Mouse (Mus musculus) megakaryocyte, embryonic 14.5 days (primary cell): ENCODE results near the gene Crygc. TPM values are rescaled to one million over a fixed set of nuclear protein-coding genes. Genes with fewer than 3 reads are reported as not detected.
"Not testable (repeated sequence)": the region's sequence is repeated elsewhere in the genome, so short reads cannot be mapped to it uniquely, and the experiment has no call there.

Experiments
- H3K27me3 ChIP-seq: replicated peaks from 2 replicates; pipeline ENCODE3; 2012; ENCODE audit warnings: inconsistent platforms
- H3K36me3 ChIP-seq: replicated peaks from 2 replicates; pipeline ENCODE3; 2012; ENCODE audit warnings: low read length, inconsistent platforms, mixed read lengths
- H3K4me1 ChIP-seq: 2 replicates; pipeline ENCODE4 v1.6.1; 2012; ENCODE audit warnings: inconsistent platforms
- H3K4me3 ChIP-seq: replicated peaks from 2 replicates; pipeline ENCODE3; 2012; ENCODE audit warnings: moderate library complexity, mild to moderate bottlenecking, inconsistent platforms
- H3K9me3 ChIP-seq: 2 replicates; pipeline ENCODE4 v1.6.1; 2012; ENCODE audit warnings: inconsistent platforms
- FLI1 ChIP-seq: IDR thresholded peaks from 2 replicates; pipeline ENCODE4 v1.6.1; 2012; ENCODE audit warnings: low read length, inconsistent platforms, mixed read lengths
- GATA1 ChIP-seq: IDR thresholded peaks from 3 replicates; pipeline ENCODE4 v1.6.1; 2012; ENCODE audit warnings: mixed read lengths, low read length, inconsistent platforms, borderline replicate concordance
- polyA plus RNA-seq: library from polyadenylated mRNA; stranded (reverse); fragments of >175 nt; gene quantifications from 2 replicates; pipeline ENCODE4 v1.2.3, GENCODE M21; 2012; ENCODE audit warnings: low replicate concordance; ENCODE audit not compliant: insufficient read depth

Gene Crygc
- polyA plus RNA-seq, 1 experiment = not detected

GRCm38 (mm10) chr1:65063352-65063751, 10.1 kb downstream of the Crygc start, which contains the start of gene Crygd:
TSS of gene Crygd (minus strand) at chr1:65063452.
- no peaks in the 10 kb centered on the region for H3K36me3 ChIP-seq
- no peaks in the 10 kb centered on the region for H3K4me1 ChIP-seq
- peaks cover 4% of the 10 kb centered on the region for H3K9me3 ChIP-seq
- TF ChIP-seq GATA1 = no peak
- TF ChIP-seq FLI1 = no peak
- H3K27me3 ChIP-seq = no peaks in the 10 kb centered on the region
- no peak within 1 kb of the TSS for H3K4me3 ChIP-seq

GRCm38 (mm10) chr1:65052140-65052539, 21.3 kb downstream of the Crygc start:
- H3K4me3 ChIP-seq = no peak overlapping the region
- no peaks in the 10 kb centered on the region for H3K36me3 ChIP-seq
- peaks cover 3% of the 10 kb centered on the region for H3K27me3 ChIP-seq
- peaks cover 5% of the 10 kb centered on the region; the same call in 1 of the 2 replicates for H3K9me3 ChIP-seq
- TF ChIP-seq GATA1 = no peak
- no peak for TF ChIP-seq FLI1
- peaks cover 9% of the 10 kb centered on the region for H3K4me1 ChIP-seq

- Histone ChIP-seq H3K9me3 (peaks cover 5% of the 10 kb centered on the region; the same call in 1 of the 2 replicates), H3K4me3 (no peak overlapping the region), H3K36me3 (no peaks in the 10 kb centered on the region), H3K27me3 (peaks cover 3% of the 10 kb centered on the region), H3K4me1 (peaks cover 9% of the 10 kb centered on the region)
- TF ChIP-seq FLI1 (no peak), GATA1 (no peak)
These were observed 21.8 kb downstream of the Crygc start for GRCm38 (mm10) chr1:65051696-65052095.

GRCm38 (mm10) chr1:65050952-65051351, 22.5 kb downstream of the Crygc start, which contains the start of gene Cryge:
TSS of gene Cryge (minus strand) at chr1:65051149.
- not testable (repeated sequence) for H3K36me3 ChIP-seq, H3K4me3 ChIP-seq, H3K4me1 ChIP-seq, H3K27me3 ChIP-seq, H3K9me3 ChIP-seq

GRCm38 (mm10) chr1:65048781-65049180, 24.7 kb downstream of the Crygc start:
- Histone ChIP-seq H3K27me3 (peaks cover 7% of the 10 kb centered on the region), H3K4me3 (no peak overlapping the region), H3K36me3 (no peaks in the 10 kb centered on the region), H3K4me1 (peaks cover 9% of the 10 kb centered on the region), H3K9me3 (no peaks in the 10 kb centered on the region)
- TF ChIP-seq GATA1 = no peak
- no peak for TF ChIP-seq FLI1

GRCm38 (mm10) chr1:65046401-65047109, 26.9 kb downstream of the Crygc start:
- Histone ChIP-seq H3K4me1 (peaks cover 9% of the 10 kb centered on the region), H3K4me3 (no peak overlapping the region), H3K36me3 (no peaks in the 10 kb centered on the region), H3K9me3 (no peaks in the 10 kb centered on the region), H3K27me3 (peaks cover 7% of the 10 kb centered on the region)
- TF ChIP-seq GATA1 (no peak), FLI1 (no peak)

GRCm38 (mm10) chr1:65043433-65043832, 30.1 kb downstream of the Crygc start:
- H3K9me3 ChIP-seq = no peaks in the 10 kb centered on the region
- no peaks in the 10 kb centered on the region for H3K36me3 ChIP-seq
- TF ChIP-seq FLI1 (no peak), GATA1 (no peak)

GRCm38 (mm10) chr1:65041837-65042236, 31.7 kb downstream of the Crygc start:
- no peaks in the 10 kb centered on the region for H3K36me3 ChIP-seq
- H3K4me3 ChIP-seq = no peak overlapping the region
- peaks cover 4% of the 10 kb centered on the region; the same call in 1 of the 2 replicates for H3K4me1 ChIP-seq
- peaks cover 4% of the 10 kb centered on the region for H3K27me3 ChIP-seq
- no peak for TF ChIP-seq FLI1
- no peak for TF ChIP-seq GATA1
- H3K9me3 ChIP-seq = no peaks in the 10 kb centered on the region

More at GRCm38 (mm10) chr1:65043433-65043832, 30.1 kb downstream of the Crygc start:
- peaks cover 8% of the 10 kb centered on the region; the same call in 1 of the 2 replicates for H3K4me1 ChIP-seq
- peaks cover 4% of the 10 kb centered on the region for H3K27me3 ChIP-seq
- H3K4me3 ChIP-seq = no peak overlapping the region

- Histone ChIP-seq H3K27me3 (peaks cover 4% of the 10 kb centered on the region), H3K9me3 (no peaks in the 10 kb centered on the region), H3K4me1 (peaks cover 4% of the 10 kb centered on the region; the same call in 1 of the 2 replicates), H3K4me3 (no peak overlapping the region), H3K36me3 (no peaks in the 10 kb centered on the region)
- TF ChIP-seq GATA1 (no peak), FLI1 (no peak)
These were observed 32.7 kb downstream of the Crygc start for GRCm38 (mm10) chr1:65040806-65041205.

- no peak for TF ChIP-seq FLI1
- TF ChIP-seq GATA1 = no peak
- Histone ChIP-seq H3K36me3 (no peaks in the 10 kb centered on the region), H3K27me3 (peaks cover 2% of the 10 kb centered on the region), H3K4me3 (no peak overlapping the region), H3K4me1 (peaks cover 4% of the 10 kb centered on the region; the same call in 1 of the 2 replicates), H3K9me3 (no peaks in the 10 kb centered on the region)
These were observed 33.8 kb downstream of the Crygc start for GRCm38 (mm10) chr1:65039679-65040078.
